Mouse (Mus musculus) C2C12 (cell line): ENCODE data around the gene Tmbim1.

Experiments used
- CTCF ChIP-seq: IDR thresholded peaks from one replicate; pipeline ENCODE4 v1.5.1; 2011; ENCODE audit not compliant: control insufficient read depth, insufficient read depth, insufficient read length
- MYOD1 ChIP-seq: IDR thresholded peaks from one replicate; pipeline ENCODE4 v1.6.1; 2011; ENCODE audit warnings: low read depth; ENCODE audit not compliant: control insufficient read depth, insufficient read length
- MYOG ChIP-seq: IDR thresholded peaks from one replicate; pipeline ENCODE4 v1.6.1; 2011; ENCODE audit not compliant: control insufficient read depth, insufficient read length; ENCODE audit errors: extremely low read depth
- USF1 ChIP-seq: IDR thresholded peaks from one replicate; pipeline ENCODE4 v1.6.1; 2011; ENCODE audit warnings: low read depth, mild to moderate bottlenecking, control low read depth, moderate library complexity

GRCm38 (mm10) chr1:74300347-74301110 lies 4.9 kb downstream of the Tmbim1 start:
- TF ChIP-seq CTCF = no peak
- no peak for TF ChIP-seq USF1
- TF ChIP-seq MYOG = no peak
- TF ChIP-seq MYOD1 = no peak
